In genomic region chr9:53380595-53380994, GRCm38 (mm10) we compare ENCODE assay signal across 20 mouse cellular contexts. TPM values are rescaled to one million over a fixed set of nuclear protein-coding genes. Genes with fewer than 3 reads are reported as not detected.
"Had no signal": no experiment of that assay in that cellular context is flagged by ENCODE, and none has a peak within 500 bp of the region (broad histone marks: within the 10 kb centered on the region; RNA-seq: fewer than 3 reads in every experiment).

No protein-coding gene starts in this region.

- H3K27ac ChIP-seq: macrophage; midbrain, embryonic 13.5 days; midbrain, embryonic 15.5 days; neural tube, embryonic 13.5 days; neural tube, embryonic 15.5 days had no signal

- H3K9me3 ChIP-seq: megakaryocyte, embryonic 14.5 days; midbrain, embryonic 13.5 days; midbrain, embryonic 15.5 days; neural tube, embryonic 13.5 days; neural tube, embryonic 15.5 days had no signal

- H3K27me3 ChIP-seq: megakaryocyte, embryonic 14.5 days; neural tube, embryonic 13.5 days; neural tube, embryonic 15.5 days had no signal

- H3K4me3 ChIP-seq: midbrain, embryonic 13.5 days; midbrain, embryonic 15.5 days; neural tube, embryonic 13.5 days; neural tube, embryonic 15.5 days had no signal

- H3K4me2 ChIP-seq: lung, embryonic 14.5 days; midbrain, embryonic 11.5 days; midbrain, embryonic 13.5 days; midbrain, embryonic 15.5 days; neural tube, embryonic 13.5 days; neural tube, embryonic 15.5 days had no signal

- DNase-seq: lung, adult 18-20 months; lung, embryonic 14.5 days; lung, postnatal 10 days; retina, postnatal 1 day; right cerebral cortex, adult 18-20 months; right cerebral cortex, postnatal 25 days; right cerebral cortex, postnatal 4 days; spleen, adult 18-20 months; thymus, adult 18-20 months; thymus, postnatal 36 days had no signal

- ATAC-seq: midbrain, embryonic 13.5 days; midbrain, embryonic 15.5 days had no signal

- H3K36me3 ChIP-seq: midbrain, embryonic 13.5 days; midbrain, embryonic 15.5 days; neural tube, embryonic 13.5 days; neural tube, embryonic 15.5 days had no signal

- H3K9ac ChIP-seq: lung, embryonic 14.5 days; midbrain, embryonic 13.5 days; midbrain, embryonic 15.5 days; neural tube, embryonic 13.5 days; neural tube, embryonic 15.5 days had no signal

RNA-seq across cellular contexts. Expression of gene 4930550C14Rik, which starts 21.5 kb away (rescaled TPM):
- total RNA-seq: midbrain, postnatal 0 days; monocyte, adult 5-6 weeks had no signal
- polyA plus RNA-seq: small intestine, adult 2 months had no signal
